Mouse (Mus musculus) lung, adult 2 months (tissue): ENCODE measurements around the gene Trim40.

ENCODE experiments used
- CTCF ChIP-seq: fragments of 200-500 bp; IDR thresholded peaks from 2 replicates; pipeline ENCODE4 v1.5.1; 2011; ENCODE audit warnings: mild to moderate bottlenecking, low read length, control low read depth; ENCODE audit not compliant: insufficient read depth
- POLR2A ChIP-seq: fragments of 200-500 bp; IDR thresholded peaks from 2 replicates; pipeline ENCODE4 v1.6.1; 2011; ENCODE audit warnings: low read depth, mild to moderate bottlenecking, control low read depth, low read length, borderline replicate concordance; ENCODE audit errors: extremely low read depth

DNA sequence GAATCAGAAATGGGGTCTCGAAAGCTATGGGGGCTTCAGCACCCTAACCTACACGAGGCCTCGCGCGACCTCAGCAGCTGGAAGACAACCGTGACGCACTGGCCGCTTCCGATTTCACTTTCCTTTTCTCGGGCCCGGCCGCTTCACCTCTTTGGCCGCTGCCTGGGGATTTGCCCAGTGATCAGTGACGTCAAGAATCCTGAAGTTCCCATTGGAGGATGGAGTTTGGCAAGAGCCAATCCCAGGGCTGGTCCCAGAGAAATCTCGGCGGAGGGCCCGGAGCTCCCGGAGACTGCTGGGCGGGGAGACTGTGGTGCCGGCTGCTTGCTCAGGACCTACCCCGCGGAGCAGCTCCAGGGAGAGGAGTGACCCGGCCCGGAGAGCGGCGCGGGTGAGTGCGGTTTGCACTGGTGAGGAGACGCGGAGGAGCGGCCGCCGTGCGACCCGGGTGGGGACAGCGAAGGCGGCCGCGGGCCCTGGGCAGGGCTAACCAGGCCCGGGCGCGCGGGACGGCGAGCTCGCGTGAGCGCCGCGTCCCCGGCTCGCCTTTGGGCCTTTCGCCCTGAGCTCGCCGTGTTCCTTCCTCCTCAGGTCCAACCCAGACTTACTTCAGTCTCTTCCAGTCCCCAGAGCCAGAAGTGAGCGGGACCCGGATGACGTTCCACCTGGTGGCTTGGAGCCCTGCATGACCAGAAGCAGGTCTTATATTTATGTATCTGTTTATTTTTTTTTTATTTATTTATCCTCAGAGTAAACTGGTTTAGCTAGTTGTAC lies 52.9 kb downstream of the Trim40 start, which contains the start of gene Trim26:
- TF ChIP-seq POLR2A (peak; percentile 71; the same call in 1 of the 2 replicates), CTCF (no peak)
